Mouse (Mus musculus): ENCODE data around the gene Zpbp2.

- TF ChIP-seq CTCF (IDR thresholded peaks at IDR 0.05; ENCODE audit: control insufficient read depth, insufficient read depth, insufficient read length) (no peak), MAX (IDR thresholded peaks at IDR 0.05) (no peak), MYOG (IDR thresholded peaks at IDR 0.05; ENCODE audit: control insufficient read depth, extremely low read depth, insufficient read length) (no peak), USF1 (IDR thresholded peaks at IDR 0.05; ENCODE audit: low read depth) (no peak), FOSL1 (IDR thresholded peaks at IDR 0.05; ENCODE audit: insufficient read depth, low read length, poor library complexity, severe bottlenecking) (no peak)
These were observed 1.5 kb upstream of the Zpbp2 start for GRCm38 (mm10) chr11:98549363-98549762.

Data from C2C12 (cell line).